Mouse (Mus musculus) intestine, embryonic 14.5 days (tissue): ENCODE results near the gene Kcnk1. TPM values are rescaled to one million over a fixed set of nuclear protein-coding genes. Genes with fewer than 3 reads are reported as not detected.
A peak's percentile ranks its signal among the peaks of the same experiment; 100 is the strongest.

ENCODE experiments used
- ATAC-seq: fragments of 200-750 bp; cut with Nextera tagmentation; replicated peaks from 2 replicates; pipeline ENCODE4 v1.8.0; 2017; ENCODE audit warnings: low read depth, moderate number of reproducible peaks, moderate TSS enrichment, moderate library complexity; ENCODE audit not compliant: low FRiP score, low TSS enrichment
- DNase-seq: peaks from one replicate; pipeline ENCODE4 v3.0.0-alpha.2; 2018; ENCODE audit warnings: low spot score
- H3K27ac ChIP-seq: fragments of 300-500 bp; sonication (generic); 2 replicates; pipeline ENCODE4 v1.5.1; 2014; ENCODE audit warnings: low read depth, mild to moderate bottlenecking, control low read depth
- H3K27me3 ChIP-seq: fragments of 300-500 bp; sonication (generic); replicated peaks from 2 replicates; pipeline ENCODE4 v1.6.1; 2014; ENCODE audit warnings: low read length, control low read depth; ENCODE audit not compliant: control insufficient read depth, insufficient read depth
- H3K36me3 ChIP-seq: fragments of 300-500 bp; sonication (generic); 2 replicates; pipeline ENCODE4 v1.6.1; 2014; ENCODE audit warnings: low read length, control low read depth; ENCODE audit not compliant: control insufficient read depth, insufficient read depth
- H3K4me1 ChIP-seq: fragments of 300-500 bp; sonication (generic); replicated peaks from 2 replicates; pipeline ENCODE4 v1.6.1; 2014; ENCODE audit warnings: low read length, control low read depth, mixed read lengths; ENCODE audit not compliant: control insufficient read depth, insufficient read depth
- H3K4me2 ChIP-seq: fragments of 300-500 bp; sonication (generic); 2 replicates; pipeline ENCODE4 v1.6.1; 2014; ENCODE audit warnings: low read length
- H3K4me3 ChIP-seq: fragments of 300-500 bp; sonication (generic); 2 replicates; pipeline ENCODE4 v1.5.1; 2014; ENCODE audit warnings: low read depth, low read length, control low read depth, mixed read lengths
- H3K9ac ChIP-seq: fragments of 300-500 bp; sonication (generic); 2 replicates; pipeline ENCODE4 v1.6.1; 2014; ENCODE audit warnings: mild to moderate bottlenecking, low read length
- H3K9me3 ChIP-seq: fragments of 300-500 bp; sonication (generic); 2 replicates; pipeline ENCODE4 v1.6.1; 2016; ENCODE audit warnings: low read length, control low read depth; ENCODE audit not compliant: control insufficient read depth
- WGBS: fragments of 180-500 bp; shearing (Covaris S2); extraction: QIAGEN DNeasy Blood & Tissue Kit; methylation state at CpG from one replicate; pipeline ENCODE4 v1.1.7; 2014; 5-methylcytosine and 5-hydroxymethylcytosine counted together
- polyA plus RNA-seq: library from polyadenylated mRNA; unstranded; fragments of >200 nt; fragmentation: Nextera tagmentation; extraction: Ambion mirVana; gene quantifications from 2 replicates; pipeline ENCODE4 v1.2.1, GENCODE M21; 2014

Gene Kcnk1
- polyA plus RNA-seq, 1 experiment from 2014 or later, result 50.3 TPM

GRCm38 (mm10) chr8:125960037-125960436, 34.9 kb upstream of the Kcnk1 start:
- Histone ChIP-seq H3K9ac (no peak overlapping the region), H3K4me3 (no peak overlapping the region), H3K27me3 (0 out of 2 replicates have a peak, but pooled peaks cover 3% of the 10 kb centered on the region), H3K4me1 (no peaks in the 10 kb centered on the region), H3K9me3 (peaks cover 5% of the 10 kb centered on the region), H3K4me2 (no peak overlapping the region), H3K27ac (no peak overlapping the region), H3K36me3 (no peaks in the 10 kb centered on the region)
- ATAC-seq (no peak), DNase-seq (no peak)
- 84% methylated on average over 8 of the region's 8 CpGs for WGBS

DNA sequence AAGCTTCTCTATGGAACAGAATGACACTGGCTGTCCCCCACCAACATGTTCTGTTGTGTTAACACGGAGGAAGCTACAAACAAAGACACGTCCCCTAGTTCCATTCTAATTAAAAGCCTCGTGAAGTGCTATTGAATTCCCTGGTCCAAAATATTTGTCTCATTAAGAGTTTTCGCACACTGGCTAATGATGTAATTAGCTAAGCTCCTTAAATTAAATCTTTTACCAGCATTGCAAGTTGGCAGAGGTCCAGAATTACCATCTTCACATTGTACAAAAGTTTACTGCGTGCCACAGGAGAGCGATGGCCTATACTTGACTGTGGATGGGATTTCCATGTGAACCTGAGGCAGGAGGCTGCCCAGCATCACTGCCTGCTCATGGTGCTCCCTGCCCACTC, 33.2 kb upstream of the Kcnk1 start:
- Histone ChIP-seq H3K27me3 (0 out of 2 replicates have a peak, but pooled peaks cover 3% of the 10 kb centered on the region), H3K4me3 (no peak overlapping the region), H3K36me3 (no peaks in the 10 kb centered on the region), H3K4me1 (no peaks in the 10 kb centered on the region), H3K4me2 (no peak overlapping the region), H3K9me3 (peaks cover 5% of the 10 kb centered on the region), H3K27ac (no peak overlapping the region), H3K9ac (no peak overlapping the region)
- 90% methylated on average over 6 of the region's 6 CpGs for WGBS
- ATAC-seq (no peak), DNase-seq (no peak)

DNA sequence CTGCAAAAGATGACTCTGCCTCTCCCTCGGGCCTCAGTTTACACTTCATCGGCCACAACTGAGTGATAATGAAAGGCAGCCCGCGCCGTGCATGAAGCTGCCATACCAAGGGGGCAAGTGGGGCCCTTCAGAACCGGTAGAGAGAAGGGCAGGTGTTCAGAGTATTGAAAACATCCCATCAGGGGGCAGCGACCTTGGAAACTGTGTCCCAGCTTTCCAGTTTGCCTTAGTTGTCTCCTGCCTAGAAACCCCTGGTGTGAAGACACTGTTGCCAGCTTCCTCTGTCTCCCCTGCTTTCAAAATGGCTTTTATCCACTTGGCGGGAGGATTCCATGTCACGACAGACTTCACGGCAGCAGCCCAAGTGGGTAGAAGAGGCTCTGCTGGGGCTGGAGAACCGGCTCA, 31.2 kb upstream of the Kcnk1 start:
- 6% methylated on average over 11 of the region's 11 CpGs for WGBS
- H3K9ac ChIP-seq, result no peak overlapping the region

GRCm38 (mm10) chr8:125971336-125971735, 23.6 kb upstream of the Kcnk1 start:
- Histone ChIP-seq H3K4me2 (no peak overlapping the region), H3K27me3 (no peaks in the 10 kb centered on the region), H3K27ac (no peak overlapping the region), H3K9ac (no peak overlapping the region), H3K4me3 (no peak overlapping the region), H3K36me3 (no peaks in the 10 kb centered on the region), H3K9me3 (no peaks in the 10 kb centered on the region), H3K4me1 (no peaks in the 10 kb centered on the region)
- ATAC-seq, result no peak
- 46% methylated on average over 3 of the region's 3 CpGs for WGBS
- DNase-seq, result no peak

More for the DNA sequence above, 31.2 kb upstream of the Kcnk1 start:
- Histone ChIP-seq H3K4me1 (no peaks in the 10 kb centered on the region), H3K4me2 (peak overlapping the region; percentile 32), H3K4me3 (no peak overlapping the region), H3K9me3 (peaks cover 5% of the 10 kb centered on the region), H3K27me3 (0 out of 2 replicates have a peak, but pooled peaks cover 3% of the 10 kb centered on the region), H3K36me3 (no peaks in the 10 kb centered on the region), H3K27ac (no peak overlapping the region)
- DNase-seq (no peak), ATAC-seq (no peak)

DNA sequence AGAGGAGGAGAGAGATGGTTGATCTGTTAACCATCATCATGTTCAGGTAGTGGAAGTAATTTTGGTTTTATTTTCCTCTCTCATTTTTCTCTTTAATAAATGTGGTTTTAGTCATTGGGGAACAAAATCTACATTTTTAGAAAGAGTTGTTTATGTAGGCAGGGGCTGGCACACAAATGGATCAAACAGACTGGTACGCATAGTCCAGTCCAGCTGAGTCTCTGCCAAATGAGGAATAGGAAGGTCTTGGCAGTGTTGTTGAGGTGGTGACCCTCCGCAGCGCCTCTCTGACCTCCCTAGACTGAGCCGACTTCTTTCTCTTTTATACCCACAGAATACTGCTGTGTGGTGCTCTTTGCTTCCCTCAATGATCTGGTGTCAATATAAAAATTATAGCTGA, 19.0 kb upstream of the Kcnk1 start:
- H3K36me3 ChIP-seq, result no peaks in the 10 kb centered on the region
- WGBS, result 82% methylated on average over 4 of the region's 4 CpGs
- DNase-seq, result no peak

DNA sequence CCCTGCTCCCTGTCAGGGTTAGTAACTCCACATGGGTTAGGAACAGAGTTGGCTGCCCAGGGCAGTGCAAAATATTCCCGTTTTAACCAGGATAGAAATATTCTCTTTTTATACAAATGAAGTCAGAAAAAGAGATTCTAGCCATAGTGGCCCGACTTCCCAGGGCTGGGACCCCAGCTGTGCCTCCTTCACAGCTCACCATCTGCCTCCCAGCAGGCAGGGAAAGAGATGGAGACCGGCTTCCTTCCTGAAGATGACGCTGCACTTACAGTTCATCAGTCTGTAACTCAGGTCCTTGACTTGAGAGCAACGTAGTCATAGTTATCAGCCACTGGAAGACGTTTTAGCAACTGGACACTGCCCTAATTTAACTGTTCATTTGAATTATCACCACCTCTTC, 14.1 kb upstream of the Kcnk1 start:
- 27% methylated on average over 6 of the region's 6 CpGs for WGBS
- no peak for ATAC-seq
- DNase-seq, result no peak
- no peak overlapping the region for H3K4me2 ChIP-seq
- H3K36me3 ChIP-seq, result no peaks in the 10 kb centered on the region
- no peak overlapping the region for H3K9ac ChIP-seq
- H3K27ac ChIP-seq, result no peak overlapping the region
- no peaks in the 10 kb centered on the region for H3K4me1 ChIP-seq
- no peaks in the 10 kb centered on the region for H3K9me3 ChIP-seq
- H3K4me3 ChIP-seq, result no peak overlapping the region
- H3K27me3 ChIP-seq, result no peaks in the 10 kb centered on the region

More for the DNA sequence above, 19.0 kb upstream of the Kcnk1 start:
- Histone ChIP-seq H3K9ac (no peak overlapping the region), H3K4me1 (no peaks in the 10 kb centered on the region), H3K9me3 (no peaks in the 10 kb centered on the region), H3K27ac (no peak overlapping the region), H3K4me3 (no peak overlapping the region), H3K27me3 (no peaks in the 10 kb centered on the region), H3K4me2 (no peak overlapping the region)
- ATAC-seq, result no peak

DNA sequence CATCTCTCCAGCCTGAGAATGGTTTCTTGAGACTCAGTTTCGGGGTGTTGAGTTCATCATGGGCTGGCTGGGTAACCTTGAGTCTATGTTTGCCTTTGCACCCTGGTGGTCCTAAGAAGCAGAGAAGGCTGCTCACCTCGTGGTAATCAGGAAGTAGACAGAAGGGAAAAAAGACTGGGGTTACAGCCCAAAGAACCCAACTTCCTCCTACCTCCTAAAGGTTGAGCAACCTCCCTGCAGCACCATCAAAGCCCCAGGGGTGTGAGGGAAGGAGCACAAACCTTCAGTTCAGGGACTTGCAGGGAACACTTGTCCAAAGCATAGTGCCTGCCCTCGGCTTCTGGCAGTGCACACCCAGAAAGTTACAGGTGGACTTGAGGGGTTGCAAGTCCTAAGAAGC, 11.5 kb upstream of the Kcnk1 start:
- Histone ChIP-seq H3K36me3 (no peaks in the 10 kb centered on the region), H3K4me1 (no peaks in the 10 kb centered on the region), H3K27ac (no peak overlapping the region), H3K9me3 (no peaks in the 10 kb centered on the region), H3K27me3 (no peaks in the 10 kb centered on the region), H3K4me3 (no peak overlapping the region), H3K9ac (no peak overlapping the region), H3K4me2 (no peak overlapping the region)
- 77% methylated on average over 3 of the region's 3 CpGs for WGBS
- ATAC-seq (no peak), DNase-seq (no peak)

- Histone ChIP-seq H3K4me2 (no peak overlapping the region), H3K27ac (no peak overlapping the region), H3K9ac (no peak overlapping the region), H3K4me1 (no peaks in the 10 kb centered on the region), H3K4me3 (no peak overlapping the region), H3K9me3 (no peaks in the 10 kb centered on the region), H3K27me3 (no peaks in the 10 kb centered on the region), H3K36me3 (no peaks in the 10 kb centered on the region)
- ATAC-seq (no peak), DNase-seq (no peak)
- WGBS, result 89% methylated on average over 4 of the region's 4 CpGs
Observed at GRCm38 (mm10) chr8:125984140-125984539, 10.8 kb upstream of the Kcnk1 start.

GRCm38 (mm10) chr8:125985364-125985763, 9.6 kb upstream of the Kcnk1 start:
- Histone ChIP-seq H3K27ac (no peak overlapping the region), H3K9me3 (no peaks in the 10 kb centered on the region), H3K4me3 (no peak overlapping the region), H3K4me1 (no peaks in the 10 kb centered on the region), H3K27me3 (no peaks in the 10 kb centered on the region), H3K36me3 (no peaks in the 10 kb centered on the region), H3K4me2 (no peak overlapping the region), H3K9ac (no peak overlapping the region)
- 95% methylated on average over 2 of the region's 2 CpGs for WGBS
- ATAC-seq, result no peak
- DNase-seq, result no peak
